Mouse (Mus musculus): Measurements from ENCODE around the gene Serinc2. TPM values are rescaled to one million over a fixed set of nuclear protein-coding genes. Genes with fewer than 3 reads are reported as not detected.

Serinc2 gene
- polyA plus RNA-seq, 1 experiment, result 12.9 TPM

GRCm38 (mm10) chr4:130312526-130312925, 33.5 kb upstream of the Serinc2 start:
- no peak overlapping the region for H3K9ac ChIP-seq (ENCODE audit: low read depth, poor library complexity, severe bottlenecking)
- no peaks in the 10 kb centered on the region for H3K9me3 ChIP-seq (replicated peaks; ENCODE audit: control insufficient read depth, insufficient read depth, low read length, poor library complexity, severe bottlenecking)
- H3K4me1 ChIP-seq (ENCODE audit: control insufficient read depth, insufficient read depth, low read length), result no peaks in the 10 kb centered on the region
- peaks cover 42% of the 10 kb centered on the region for H3K36me3 ChIP-seq (ENCODE audit: control insufficient read depth, insufficient read depth, low read length, poor library complexity, severe bottlenecking)
- H3K27me3 ChIP-seq (ENCODE audit: control insufficient read depth, insufficient read depth, low read length, poor library complexity, severe bottlenecking), result no peaks in the 10 kb centered on the region
- TF ChIP-seq CTCF (IDR thresholded peaks at IDR 0.05; ENCODE audit: low read depth, low read length) (no peak), POLR2A (IDR thresholded peaks at IDR 0.05; ENCODE audit: insufficient read depth, low read length) (no peak), EP300 (IDR thresholded peaks at IDR 0.05; ENCODE audit: insufficient read depth, low read depth, low read length) (no peak)
- no peak overlapping the region for H3K4me3 ChIP-seq (ENCODE audit: low read depth, low read length)
- H3K27ac ChIP-seq (ENCODE audit: insufficient read depth, low read length), result no peak overlapping the region

GRCm38 (mm10) chr4:130309254-130309653, 30.2 kb upstream of the Serinc2 start:
- Histone ChIP-seq H3K27ac (ENCODE audit: insufficient read depth, low read length) (no peak overlapping the region), H3K9ac (ENCODE audit: low read depth, poor library complexity, severe bottlenecking) (peak overlapping the region; percentile 87), H3K9me3 (replicated peaks; ENCODE audit: control insufficient read depth, insufficient read depth, low read length, poor library complexity, severe bottlenecking) (no peaks in the 10 kb centered on the region), H3K36me3 (ENCODE audit: control insufficient read depth, insufficient read depth, low read length, poor library complexity, severe bottlenecking) (peaks cover 29% of the 10 kb centered on the region), H3K4me1 (ENCODE audit: control insufficient read depth, insufficient read depth, low read length) (peaks cover 13% of the 10 kb centered on the region), H3K27me3 (ENCODE audit: control insufficient read depth, insufficient read depth, low read length, poor library complexity, severe bottlenecking) (no peaks in the 10 kb centered on the region), H3K4me3 (ENCODE audit: low read depth, low read length) (peak overlapping the region; percentile 61)
- TF ChIP-seq EP300 (IDR thresholded peaks at IDR 0.05; ENCODE audit: insufficient read depth, low read depth, low read length), result no peak
- no peak for TF ChIP-seq POLR2A (IDR thresholded peaks at IDR 0.05; ENCODE audit: insufficient read depth, low read length)
- no peak for TF ChIP-seq CTCF (IDR thresholded peaks at IDR 0.05; ENCODE audit: low read depth, low read length)

- TF ChIP-seq CTCF (IDR thresholded peaks at IDR 0.05; ENCODE audit: low read depth, low read length) (no peak), EP300 (IDR thresholded peaks at IDR 0.05; ENCODE audit: insufficient read depth, low read depth, low read length) (peak; percentile 83; the same call in 1 of the 2 replicates), POLR2A (IDR thresholded peaks at IDR 0.05; ENCODE audit: insufficient read depth, low read length) (peak; percentile 93)
- H3K27me3 ChIP-seq (ENCODE audit: control insufficient read depth, insufficient read depth, low read length, poor library complexity, severe bottlenecking), result no peaks in the 10 kb centered on the region
These were observed 29.5 kb upstream of the Serinc2 start, which contains the start of the genes Fabp3 and Gm10570 for GRCm38 (mm10) chr4:130308231-130309081. Fabp3 (plus strand) TSS chr4:130308595. Gm10570 (minus strand) TSS chr4:130308674.

GRCm38 (mm10) chr4:130307851-130308230, 28.8 kb upstream of the Serinc2 start:
- H3K27me3 ChIP-seq (ENCODE audit: control insufficient read depth, insufficient read depth, low read length, poor library complexity, severe bottlenecking), result no peaks in the 10 kb centered on the region
- TF ChIP-seq CTCF (IDR thresholded peaks at IDR 0.05; ENCODE audit: low read depth, low read length), result no peak
- peak; percentile 100 for TF ChIP-seq EP300 (IDR thresholded peaks at IDR 0.05; ENCODE audit: insufficient read depth, low read depth, low read length)
- TF ChIP-seq POLR2A (IDR thresholded peaks at IDR 0.05; ENCODE audit: insufficient read depth, low read length), result no peak
- H3K9ac ChIP-seq (ENCODE audit: low read depth, poor library complexity, severe bottlenecking), result peak overlapping the region; percentile 87
- H3K9me3 ChIP-seq (replicated peaks; ENCODE audit: control insufficient read depth, insufficient read depth, low read length, poor library complexity, severe bottlenecking), result no peaks in the 10 kb centered on the region
- peaks cover 15% of the 10 kb centered on the region for H3K36me3 ChIP-seq (ENCODE audit: control insufficient read depth, insufficient read depth, low read length, poor library complexity, severe bottlenecking)
- H3K4me3 ChIP-seq (ENCODE audit: low read depth, low read length), result peak overlapping the region; percentile 61
- peaks cover 13% of the 10 kb centered on the region for H3K4me1 ChIP-seq (ENCODE audit: control insufficient read depth, insufficient read depth, low read length)
- peak overlapping the region; percentile 61; the same call in 1 of the 2 replicates for H3K27ac ChIP-seq (ENCODE audit: insufficient read depth, low read length)

More at GRCm38 (mm10) chr4:130308231-130309081, 29.5 kb upstream of the Serinc2 start, which contains the start of the genes Fabp3 and Gm10570:
- H3K27ac ChIP-seq (ENCODE audit: insufficient read depth, low read length), result peak within 1 kb of the TSS; percentile 61
- peaks cover 13% of the 10 kb centered on the region for H3K4me1 ChIP-seq (ENCODE audit: control insufficient read depth, insufficient read depth, low read length)
- no peaks in the 10 kb centered on the region for H3K9me3 ChIP-seq (replicated peaks; ENCODE audit: control insufficient read depth, insufficient read depth, low read length, poor library complexity, severe bottlenecking)
- H3K4me3 ChIP-seq (ENCODE audit: low read depth, low read length), result peak within 1 kb of the TSS; percentile 61
- peaks cover 21% of the 10 kb centered on the region for H3K36me3 ChIP-seq (ENCODE audit: control insufficient read depth, insufficient read depth, low read length, poor library complexity, severe bottlenecking)
- H3K9ac ChIP-seq (ENCODE audit: low read depth, poor library complexity, severe bottlenecking), result peak within 1 kb of the TSS; percentile 87

GRCm38 (mm10) chr4:130306796-130307630, 28.0 kb upstream of the Serinc2 start:
- Histone ChIP-seq H3K4me3 (ENCODE audit: low read depth, low read length) (peak overlapping the region; percentile 36), H3K27ac (ENCODE audit: insufficient read depth, low read length) (peak overlapping the region; percentile 61), H3K27me3 (ENCODE audit: control insufficient read depth, insufficient read depth, low read length, poor library complexity, severe bottlenecking) (no peaks in the 10 kb centered on the region), H3K9me3 (replicated peaks; ENCODE audit: control insufficient read depth, insufficient read depth, low read length, poor library complexity, severe bottlenecking) (no peaks in the 10 kb centered on the region), H3K9ac (ENCODE audit: low read depth, poor library complexity, severe bottlenecking) (peak overlapping the region; percentile 64), H3K36me3 (ENCODE audit: control insufficient read depth, insufficient read depth, low read length, poor library complexity, severe bottlenecking) (peaks cover 9% of the 10 kb centered on the region), H3K4me1 (ENCODE audit: control insufficient read depth, insufficient read depth, low read length) (peaks cover 13% of the 10 kb centered on the region)
- 0 out of 2 replicates have a peak, but pooled peaks have one; percentile 39 for TF ChIP-seq EP300 (IDR thresholded peaks at IDR 0.05; ENCODE audit: insufficient read depth, low read depth, low read length)
- TF ChIP-seq POLR2A (IDR thresholded peaks at IDR 0.05; ENCODE audit: insufficient read depth, low read length), result no peak

Measured in ES-Bruce4 (cell line).